Mouse (Mus musculus) hematopoietic stem cell, adult 5-6 weeks (primary cell): ENCODE measurements around the gene Efna3. TPM values are rescaled to one million over a fixed set of nuclear protein-coding genes. Genes with fewer than 3 reads are reported as not detected.

Experiments used
- ATAC-seq, 2 experiments: fragments of 125-278 bp in 1 of 2; replicated peaks in 1 of 2; 2 replicates each; pipeline ENCODE4 v1.8.0; 2016 to 2017; ENCODE audit warnings: inconsistent platforms in 2 of 2, mild to moderate bottlenecking in 2 of 2, moderate number of reproducible peaks in 2 of 2, low read depth in 1 of 2, moderate TSS enrichment in 1 of 2; ENCODE audit not compliant: low FRiP score in 2 of 2, poor library complexity in 2 of 2, severe bottlenecking in 2 of 2, insufficient read depth in 1 of 2, low TSS enrichment in 1 of 2
- total RNA-seq: library from RNA; stranded (forward); fragments of 172-1452, 232-1000 nt; gene quantifications from 2 replicates; pipeline ENCODE4 v1.2.3, GENCODE M21; 2017

The Efna3 gene
- total RNA-seq, 1 experiment from 2014 or later, result not detected

DNA sequence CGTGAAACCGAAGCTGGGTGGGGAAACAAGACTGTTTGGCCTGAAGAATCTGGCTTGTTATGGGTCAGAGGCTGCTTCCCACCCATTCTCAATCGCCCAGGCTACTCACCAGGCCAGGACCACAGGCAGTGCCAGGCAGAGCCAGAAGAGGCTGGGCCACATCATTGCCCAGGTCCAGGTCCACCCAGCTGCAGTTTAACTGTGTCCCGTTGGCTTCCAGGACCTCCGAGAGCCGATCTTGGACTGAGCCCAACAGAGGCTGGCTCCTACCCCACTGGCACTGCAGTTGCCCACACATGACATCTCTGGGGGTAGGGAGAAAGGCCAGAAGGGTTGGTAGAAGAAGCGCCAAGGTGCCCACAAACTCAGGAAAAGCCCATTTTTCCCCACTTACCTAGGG, 20.5 kb upstream of the Efna3 start:
- no peak for ATAC-seq

GRCm38 (mm10) chr3:89341794-89342193, 19.0 kb upstream of the Efna3 start:
- no peak for ATAC-seq

DNA sequence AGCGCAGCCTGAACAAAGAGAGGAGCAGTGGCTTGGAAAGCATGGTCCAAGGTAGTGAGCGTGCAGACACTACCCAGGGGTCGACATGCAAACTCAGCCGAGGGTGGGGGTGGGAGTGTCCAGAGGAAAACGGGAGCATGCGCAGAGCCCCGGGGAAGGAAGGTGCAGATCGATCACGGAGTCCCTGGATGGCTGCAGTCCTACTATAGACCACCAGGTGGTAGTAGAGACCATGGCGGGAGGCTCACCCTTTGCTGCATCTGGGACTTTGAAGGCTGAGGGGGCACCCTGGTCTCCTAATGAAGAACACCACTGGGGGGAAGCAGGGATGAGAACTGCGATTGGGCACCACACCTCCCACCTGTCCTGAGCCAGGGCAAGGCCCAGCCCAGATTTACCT, 17.7 kb upstream of the Efna3 start:
- peak; percentile 68 to 78 for ATAC-seq

DNA sequence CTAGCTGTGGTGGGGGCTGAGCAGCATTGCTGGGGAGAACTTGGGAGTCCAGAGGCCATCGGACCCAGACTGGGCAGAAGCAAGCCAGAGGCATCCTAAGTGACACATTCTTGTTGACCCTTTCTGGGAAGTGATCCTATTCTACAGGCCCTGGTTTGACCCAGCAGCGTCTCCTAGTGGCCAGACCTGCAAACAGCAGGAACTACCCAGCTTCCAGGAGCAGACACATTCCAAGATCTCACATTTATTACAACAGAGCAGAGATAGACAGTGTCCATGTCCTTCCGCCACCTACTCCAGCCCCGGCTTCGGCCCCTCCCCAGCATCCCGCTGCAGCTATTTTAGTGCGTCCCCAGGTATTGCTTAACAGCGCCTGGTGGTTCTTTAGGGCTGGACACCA, 16.7 kb upstream of the Efna3 start:
- ATAC-seq, result peak; percentile 8 to 37; a peak in 1 of 4 replicates

DNA sequence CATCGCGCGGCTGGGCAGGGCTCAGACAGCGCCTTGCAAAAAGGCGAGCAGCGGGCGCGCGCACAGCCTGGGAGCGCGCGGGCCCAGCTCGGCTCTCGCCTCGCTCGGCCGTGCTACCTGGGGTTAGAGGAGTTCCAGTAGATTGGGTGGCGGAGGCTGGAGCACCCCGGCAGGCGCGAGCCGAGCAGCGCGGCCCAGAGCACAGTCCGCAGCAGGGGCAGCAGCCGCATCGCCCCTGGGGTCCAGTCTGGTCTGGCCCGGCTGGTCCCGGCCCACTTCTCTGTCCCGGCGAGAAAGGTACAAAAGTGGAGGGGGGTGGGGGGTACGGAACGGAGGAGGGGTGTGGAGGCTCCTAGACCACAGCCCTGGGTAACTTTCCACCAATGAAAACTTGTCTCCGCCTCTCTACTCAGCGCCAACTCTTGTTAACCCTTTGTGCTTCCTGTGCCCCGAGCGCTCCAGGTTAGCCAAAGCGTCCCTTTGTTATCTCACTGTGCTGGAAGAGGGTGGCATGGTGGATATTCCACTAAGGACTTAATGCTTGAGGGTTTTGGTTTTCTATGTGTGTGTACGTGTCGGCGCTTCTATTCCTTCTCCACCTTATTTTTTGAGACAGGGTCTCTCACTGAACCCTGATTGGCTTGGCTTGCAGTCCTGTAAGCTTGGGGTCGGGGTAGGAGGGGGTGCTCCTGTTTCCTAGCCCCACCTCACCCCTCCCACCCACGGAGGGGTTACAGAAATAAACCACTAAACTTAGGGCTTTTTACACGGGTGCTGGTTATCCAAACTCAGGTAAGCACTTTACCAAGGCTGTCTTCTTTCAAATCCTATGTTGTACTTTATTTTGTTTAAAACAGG, 15.2 kb upstream of the Efna3 start, which contains the start of gene Efna4:
Gene Efna4 (minus strand): TSS at position 308 of the 858 bp plus-strand sequence.
- peak; percentile 19 to 47; a peak in 2 of 4 replicates for ATAC-seq

GRCm38 (mm10) chr3:89337062-89337720, 14.4 kb upstream of the Efna3 start:
- no peak for ATAC-seq

DNA sequence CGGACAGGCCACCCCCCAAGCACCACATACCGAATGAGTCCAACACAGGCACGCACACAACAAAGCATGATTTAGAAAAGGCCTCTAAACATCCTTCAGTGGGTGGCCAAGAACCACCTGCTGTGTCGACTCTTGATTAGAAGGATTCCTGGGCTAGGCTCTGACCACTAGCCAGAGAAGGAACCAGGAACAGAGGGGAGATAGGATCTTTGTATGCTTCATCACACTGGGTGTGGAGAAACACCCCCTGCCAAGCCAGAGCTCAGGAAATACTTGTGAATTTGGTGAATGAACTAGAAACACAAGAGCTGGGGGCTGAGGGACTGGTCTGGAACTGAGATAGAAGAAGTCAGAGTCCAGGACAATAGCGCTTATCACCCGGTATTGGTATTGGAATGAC, 13.8 kb upstream of the Efna3 start:
- ATAC-seq, result no peak

DNA sequence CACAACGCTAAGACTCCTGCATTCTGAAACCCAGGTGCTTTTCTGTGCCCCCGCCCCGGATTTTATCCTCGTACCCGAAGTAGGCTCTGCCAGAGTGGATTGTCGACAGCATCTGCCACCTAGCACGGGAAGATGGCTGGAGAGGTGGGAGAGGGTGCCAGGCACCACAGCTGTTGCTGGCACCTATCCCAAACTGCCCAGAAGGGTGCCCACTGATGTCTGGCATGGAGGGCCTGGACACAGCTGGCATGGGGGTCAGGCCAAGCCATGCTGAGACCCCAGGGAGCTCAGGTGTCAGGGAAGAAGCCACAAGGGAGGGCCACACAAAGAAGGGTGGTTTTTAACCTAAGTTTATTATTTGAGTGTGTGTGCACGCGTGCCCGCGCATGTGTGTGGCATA, 10.3 kb upstream of the Efna3 start:
- no peak for ATAC-seq

DNA sequence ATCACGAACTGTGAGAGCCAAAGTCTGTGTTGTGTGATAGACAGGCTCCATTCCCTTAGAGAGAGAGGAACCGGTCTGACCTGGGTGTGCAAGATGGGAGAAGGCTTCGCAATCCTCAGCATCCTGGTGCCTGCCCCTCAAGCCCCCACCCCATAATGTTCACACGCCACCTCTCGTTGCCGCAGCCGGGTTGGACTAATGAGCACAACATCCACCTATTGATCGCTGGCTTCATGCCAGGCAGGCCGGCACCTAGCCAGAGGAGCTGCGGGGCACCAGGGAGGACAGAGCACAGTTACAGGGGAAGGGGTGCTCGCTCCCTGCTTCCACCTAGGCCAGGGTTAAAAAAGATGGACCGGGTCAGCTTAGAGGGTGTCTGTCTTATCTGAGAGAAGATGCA, 9.7 kb upstream of the Efna3 start:
- no peak for ATAC-seq

DNA sequence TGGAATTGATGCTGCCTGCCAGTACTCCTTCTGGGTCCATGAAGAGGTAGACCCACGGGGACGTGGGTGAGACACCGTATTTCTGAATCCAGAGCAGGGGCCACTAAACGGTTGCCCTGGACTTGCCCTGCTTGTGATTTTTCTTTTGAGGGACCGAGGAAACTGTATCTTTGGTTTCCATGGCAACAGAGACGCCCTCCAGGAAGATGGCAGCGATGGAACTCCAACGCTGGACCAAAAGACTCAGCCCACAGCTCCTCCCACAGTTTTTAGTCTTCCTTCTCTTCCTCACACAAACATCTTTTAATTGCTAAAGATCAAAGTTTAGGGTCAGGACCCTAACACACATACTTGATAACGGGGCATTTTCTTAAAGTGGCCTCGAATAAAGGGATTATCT, 9.2 kb upstream of the Efna3 start:
- no peak for ATAC-seq

DNA sequence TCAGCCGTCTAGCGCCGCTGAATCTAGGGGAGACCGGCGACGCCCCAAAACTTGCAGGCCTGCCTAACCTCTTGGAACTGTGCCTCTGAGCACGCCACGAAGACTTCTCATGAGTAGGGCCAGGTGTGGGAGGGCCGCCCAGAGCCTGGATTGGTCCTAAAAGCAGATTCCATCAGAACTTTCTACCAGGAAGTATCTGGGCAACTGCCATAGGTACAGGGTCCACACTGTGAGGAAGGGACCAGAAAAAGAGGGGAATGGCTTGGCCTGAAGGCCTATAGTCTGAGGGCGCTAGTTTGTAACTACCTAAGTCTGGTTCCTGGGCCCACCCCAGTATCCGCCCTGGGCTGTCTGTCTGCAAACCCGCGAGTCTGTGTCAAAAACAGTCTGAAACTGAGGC, 8.8 kb upstream of the Efna3 start:
- no peak for ATAC-seq

- ATAC-seq, result no peak
Observed at GRCm38 (mm10) chr3:89330948-89331347, 8.2 kb upstream of the Efna3 start.

- no peak for ATAC-seq
Observed at GRCm38 (mm10) chr3:89330346-89330745, 7.6 kb upstream of the Efna3 start.

DNA sequence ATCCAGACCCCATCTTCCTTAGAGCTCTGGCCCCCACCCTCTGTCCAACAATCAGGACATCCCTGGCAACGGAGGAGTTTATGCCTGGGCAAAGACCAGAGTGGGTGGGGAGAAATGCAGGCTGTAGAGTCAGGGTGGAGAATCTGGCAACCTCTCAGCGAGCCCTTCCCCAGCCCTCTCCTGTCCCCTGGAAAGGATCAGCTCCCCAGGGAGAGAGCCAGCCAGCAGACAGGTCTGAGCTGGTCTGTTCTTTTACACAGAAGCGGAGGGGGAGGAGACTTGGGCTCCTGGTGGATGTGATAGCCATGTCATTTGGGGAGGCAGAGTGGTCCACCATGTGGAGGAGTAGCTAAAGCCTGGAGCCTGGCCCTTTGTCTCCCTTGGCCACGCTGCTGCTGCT, 5.9 kb upstream of the Efna3 start:
- ATAC-seq, result no peak

GRCm38 (mm10) chr3:89327371-89327870, 4.7 kb upstream of the Efna3 start:
- no peak for ATAC-seq

DNA sequence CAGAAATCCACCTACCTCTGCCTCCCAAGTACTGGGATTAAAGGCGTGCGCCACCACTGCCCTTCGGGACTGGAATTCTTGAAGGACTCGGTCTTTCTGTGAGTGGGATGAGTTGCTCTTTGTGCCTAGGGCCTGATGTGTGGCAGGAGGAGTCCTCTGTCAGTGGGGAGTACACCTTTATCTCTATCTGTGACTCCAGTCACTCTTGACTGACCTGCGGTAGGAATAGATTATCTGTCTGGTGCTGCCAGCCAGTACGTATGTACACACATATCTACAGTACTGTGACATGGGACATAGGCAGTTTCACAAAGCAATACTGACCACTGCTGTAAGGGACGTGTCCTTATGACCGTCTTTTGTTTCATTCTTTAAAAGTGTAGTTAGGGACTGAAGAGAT, 3.1 kb upstream of the Efna3 start:
- no peak for ATAC-seq

- ATAC-seq, result no peak
Observed at GRCm38 (mm10) chr3:89322131-89322500, 649 bp downstream of the Efna3 start.
